Mouse (Mus musculus): ENCODE data around the gene Gm2174. TPM values are rescaled to one million over a fixed set of nuclear protein-coding genes. Genes with fewer than 3 reads are reported as not detected.

Gene Gm2174
- polyA plus RNA-seq (2017; shearing (Covaris generic)) = not detected

GRCm38 (mm10) chrX:56447524-56448015, at the start of gene Gm2174:
Gene Gm2174, plus strand, starts transcription at chrX:56447965.

GRCm38 (mm10) chrX:56454671-56455371, 7.1 kb downstream of the Gm2174 start, which contains the start of gene Ints6l:
Gene Ints6l, plus strand, starts transcription at chrX:56454857.

Other genes starting within 250 kb of the Gm2174 start
- gene Gm773, start 235.1 kb upstream of the Gm2174 start, polyA plus RNA-seq (2017; shearing (Covaris generic)) = not detected
- 1 to 10 TPM; 1.8 to 2.5 TPM for gene Zfp449, start 101.6 kb upstream of the Gm2174 start, polyA plus RNA-seq (2017; shearing (Covaris generic))
- gene Smim10l2a, start 73.4 kb upstream of the Gm2174 start, polyA plus RNA-seq (2017; shearing (Covaris generic)) = 10 to 100 TPM; 10.2 to 10.7 TPM
- gene Ints6l, start 6.9 kb downstream of the Gm2174 start, polyA plus RNA-seq (2017; shearing (Covaris generic)) = 10 to 100 TPM; 33.5 to 36.5 TPM
- not detected for gene Gm10477, start 76.8 kb downstream of the Gm2174 start, polyA plus RNA-seq (2017; shearing (Covaris generic))
- not detected for gene Gm648, start 101.6 kb downstream of the Gm2174 start, polyA plus RNA-seq (2017; shearing (Covaris generic))
- 10 to 100 TPM in 1 of 2 experiments, 1 to 10 TPM in 1; 8.0 to 12.3 TPM for gene Mmgt1, start 150.1 kb downstream of the Gm2174 start, polyA plus RNA-seq (2017; shearing (Covaris generic))
- 10 to 100 TPM; 14.9 to 22.3 TPM for gene Slc9a6, start 161.8 kb downstream of the Gm2174 start, polyA plus RNA-seq (2017; shearing (Covaris generic))